Mouse (Mus musculus) midbrain, embryonic 11.5 days (tissue): ENCODE results near the gene Myct1. TPM values are rescaled to one million over a fixed set of nuclear protein-coding genes. Genes with fewer than 3 reads are reported as not detected.

ENCODE experiments used
- ATAC-seq: fragments of 200-750 bp; cut with Nextera tagmentation; 2 replicates; pipeline ENCODE4 v1.8.0; 2017; ENCODE audit warnings: moderate TSS enrichment, moderate library complexity; ENCODE audit not compliant: low FRiP score
- DNase-seq: peaks from one replicate; pipeline ENCODE4 v3.0.0; 2015; ENCODE audit warnings: low spot score; ENCODE audit errors: missing footprints
- H3K27ac ChIP-seq: fragments of 300-500 bp; sonication (generic); 2 replicates; pipeline ENCODE4 v1.5.1; 2014; ENCODE audit warnings: low read depth, low read length
- H3K27me3 ChIP-seq: fragments of 300-500 bp; sonication (generic); 2 replicates; pipeline ENCODE4 v1.6.1; 2014; ENCODE audit warnings: mild to moderate bottlenecking, low read length, moderate library complexity, mixed read lengths; ENCODE audit not compliant: control insufficient read depth, insufficient read depth
- H3K36me3 ChIP-seq: fragments of 300-500 bp; sonication (generic); 2 replicates; pipeline ENCODE4 v1.6.1; 2014; ENCODE audit warnings: mild to moderate bottlenecking, low read length, moderate library complexity, mixed read lengths; ENCODE audit not compliant: control insufficient read depth, insufficient read depth
- H3K4me1 ChIP-seq: fragments of 300-500 bp; sonication (generic); 2 replicates; pipeline ENCODE4 v1.6.1; 2014; ENCODE audit warnings: low read length; ENCODE audit not compliant: control insufficient read depth, insufficient read depth
- H3K4me2 ChIP-seq: fragments of 300-500 bp; sonication (generic); 2 replicates; pipeline ENCODE4 v1.6.1; 2014; ENCODE audit warnings: mild to moderate bottlenecking, moderate library complexity
- H3K4me3 ChIP-seq: fragments of 300-500 bp; sonication (generic); 2 replicates; pipeline ENCODE4 v1.5.1; 2014; ENCODE audit warnings: low read depth, low read length
- H3K9ac ChIP-seq: fragments of 300-500 bp; sonication (generic); 2 replicates; pipeline ENCODE4 v1.6.1; 2014; ENCODE audit warnings: low read length
- H3K9me3 ChIP-seq: fragments of 300-500 bp; sonication (generic); 2 replicates; pipeline ENCODE4 v1.6.1; 2016; ENCODE audit warnings: low read length; ENCODE audit not compliant: control insufficient read depth
- WGBS: fragments of 180-500 bp; shearing (Covaris S2); extraction: QIAGEN DNeasy Blood & Tissue Kit; methylation state at CpG from one replicate; pipeline ENCODE4 v1.1.7; 2014; 5-methylcytosine and 5-hydroxymethylcytosine counted together
- polyA plus RNA-seq: library from polyadenylated mRNA; unstranded; fragments of >200 nt; fragmentation: Nextera tagmentation; extraction: Ambion mirVana; gene quantifications from 2 replicates; pipeline ENCODE4 v1.2.1, GENCODE M21; 2014

The Myct1 gene
- polyA plus RNA-seq, 1 experiment from 2014 or later = 2.1 TPM

DNA sequence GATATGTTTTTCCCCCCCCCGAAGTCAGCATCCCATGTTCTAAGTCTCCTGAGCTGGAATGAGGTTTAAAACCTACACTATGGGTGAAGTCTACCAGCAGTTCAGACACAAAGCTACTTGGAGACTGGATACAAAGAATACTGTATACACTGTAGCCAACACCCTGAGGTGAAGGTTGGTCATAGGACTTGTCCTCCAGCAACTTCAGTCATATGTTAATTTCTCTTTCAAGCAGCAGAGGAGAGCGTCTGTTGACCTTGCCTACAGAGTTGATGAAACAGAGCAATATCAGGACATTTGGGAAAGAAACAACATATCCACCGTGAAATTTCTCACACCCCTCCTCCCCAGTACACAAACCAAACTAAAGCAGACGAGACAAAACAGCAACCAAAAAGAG, 33.0 kb upstream of the Myct1 start:
- Histone ChIP-seq H3K4me2 (no peak overlapping the region), H3K9me3 (no peaks in the 10 kb centered on the region), H3K27ac (no peak overlapping the region), H3K27me3 (no peaks in the 10 kb centered on the region), H3K36me3 (no peaks in the 10 kb centered on the region), H3K9ac (no peak overlapping the region), H3K4me3 (no peak overlapping the region), H3K4me1 (no peaks in the 10 kb centered on the region)
- no peak for ATAC-seq
- DNase-seq = no peak
- WGBS = 77% methylated on average over 4 of the region's 4 CpGs

DNA sequence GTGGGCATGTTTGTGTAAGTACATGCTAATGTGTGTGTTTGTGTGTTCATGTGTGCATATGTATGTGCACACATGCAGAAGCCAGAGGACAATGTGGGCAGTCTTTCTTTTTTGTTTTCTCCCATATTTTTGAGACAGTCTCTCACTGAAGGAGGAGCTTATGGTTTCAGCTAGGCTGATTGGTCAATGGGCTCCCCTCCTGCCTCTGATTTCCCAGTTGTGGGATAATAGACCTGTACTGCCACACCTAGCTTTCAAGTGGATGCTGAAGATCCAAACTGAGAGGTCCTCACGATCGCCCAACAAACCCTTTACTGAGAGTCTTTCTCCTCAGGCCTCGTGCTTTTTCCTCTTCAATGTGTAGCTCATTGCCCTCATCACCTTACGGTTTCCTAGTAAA, 31.9 kb upstream of the Myct1 start:
- WGBS = 85% methylated on average over 4 of the region's 4 CpGs
- Histone ChIP-seq H3K27ac (no peak overlapping the region), H3K9me3 (no peaks in the 10 kb centered on the region), H3K27me3 (no peaks in the 10 kb centered on the region), H3K4me1 (no peaks in the 10 kb centered on the region), H3K4me2 (no peak overlapping the region), H3K36me3 (no peaks in the 10 kb centered on the region), H3K9ac (no peak overlapping the region), H3K4me3 (no peak overlapping the region)
- ATAC-seq (no peak), DNase-seq (peak; percentile 77)

DNA sequence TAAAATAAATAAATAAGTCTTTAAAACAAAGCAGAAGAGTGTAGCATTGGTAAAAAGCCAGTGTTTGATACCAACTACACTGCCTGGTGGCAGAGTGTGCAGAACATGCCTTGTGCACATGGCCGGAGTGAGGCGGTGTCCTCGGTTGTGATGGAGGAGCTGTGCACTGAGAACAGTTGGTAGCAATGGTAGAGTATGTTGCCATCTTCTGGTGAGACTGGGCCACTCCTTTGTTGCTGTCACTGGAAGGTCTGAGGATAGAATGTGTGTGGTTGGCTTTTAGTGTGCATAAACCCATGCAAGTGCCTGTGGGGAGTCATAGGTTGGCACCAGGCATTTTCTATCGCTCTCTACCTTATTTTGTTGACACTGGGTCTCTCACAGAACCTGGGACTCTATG, 24.6 kb upstream of the Myct1 start:
- no peak overlapping the region for H3K9ac ChIP-seq
- H3K4me1 ChIP-seq = no peaks in the 10 kb centered on the region
- H3K27ac ChIP-seq = no peak overlapping the region
- H3K4me2 ChIP-seq = no peak overlapping the region
- 97% methylated on average over 4 of the region's 4 CpGs for WGBS
- H3K4me3 ChIP-seq = no peak overlapping the region
- no peaks in the 10 kb centered on the region for H3K27me3 ChIP-seq
- H3K36me3 ChIP-seq = no peaks in the 10 kb centered on the region
- ATAC-seq (no peak), DNase-seq (no peak)
- no peaks in the 10 kb centered on the region for H3K9me3 ChIP-seq

DNA sequence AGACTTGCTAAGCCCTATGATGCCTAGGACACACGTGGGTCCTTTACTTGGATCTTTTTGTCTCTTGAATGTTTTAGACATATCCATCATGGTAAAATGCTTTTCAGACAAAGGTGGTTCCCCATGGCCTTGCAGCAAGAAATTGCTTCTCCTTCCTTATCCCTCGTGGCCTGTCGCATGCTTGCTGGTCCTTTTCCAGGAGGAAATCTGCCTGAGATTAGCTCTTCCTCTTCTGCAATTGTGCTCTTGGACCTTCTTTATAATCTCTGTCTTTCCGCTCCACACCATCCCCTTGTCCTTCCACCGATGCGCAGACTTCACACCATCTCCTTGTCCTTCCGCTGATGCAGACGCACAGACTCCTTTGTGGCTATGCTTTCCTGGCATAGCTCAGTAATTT, 23.5 kb upstream of the Myct1 start:
- 89% methylated on average over 8 of the region's 8 CpGs for WGBS
- Histone ChIP-seq H3K4me1 (no peaks in the 10 kb centered on the region), H3K9ac (no peak overlapping the region), H3K9me3 (no peaks in the 10 kb centered on the region), H3K36me3 (no peaks in the 10 kb centered on the region), H3K4me3 (no peak overlapping the region), H3K27ac (no peak overlapping the region), H3K4me2 (no peak overlapping the region), H3K27me3 (no peaks in the 10 kb centered on the region)
- DNase-seq (no peak), ATAC-seq (no peak)

DNA sequence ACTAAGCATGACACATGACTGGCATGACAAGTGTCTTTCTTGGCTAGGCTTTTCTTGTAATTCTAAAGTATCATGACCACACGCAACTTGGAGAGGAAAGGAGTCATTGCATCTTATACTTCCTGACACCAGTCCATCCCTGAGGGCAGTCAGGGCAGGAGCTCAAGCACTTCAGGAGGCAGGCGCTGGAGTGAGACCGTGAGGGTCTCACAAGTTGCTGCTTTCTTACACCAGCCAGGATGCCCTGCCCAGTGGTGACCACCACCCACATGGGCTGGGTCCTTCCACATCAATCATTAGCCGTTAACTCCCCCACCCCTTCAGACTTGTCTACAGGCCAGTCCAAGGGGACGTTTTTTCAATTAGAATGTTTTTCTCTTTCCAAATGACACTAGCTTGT, 22.2 kb upstream of the Myct1 start:
- DNase-seq (no peak), ATAC-seq (no peak)
- no peak overlapping the region for H3K4me2 ChIP-seq
- H3K27me3 ChIP-seq = no peaks in the 10 kb centered on the region
- no peaks in the 10 kb centered on the region for H3K36me3 ChIP-seq
- no peak overlapping the region for H3K27ac ChIP-seq
- no peaks in the 10 kb centered on the region for H3K9me3 ChIP-seq
- H3K9ac ChIP-seq = no peak overlapping the region
- 82% methylated on average over 5 of the region's 5 CpGs for WGBS
- no peak overlapping the region for H3K4me3 ChIP-seq
- H3K4me1 ChIP-seq = no peaks in the 10 kb centered on the region

DNA sequence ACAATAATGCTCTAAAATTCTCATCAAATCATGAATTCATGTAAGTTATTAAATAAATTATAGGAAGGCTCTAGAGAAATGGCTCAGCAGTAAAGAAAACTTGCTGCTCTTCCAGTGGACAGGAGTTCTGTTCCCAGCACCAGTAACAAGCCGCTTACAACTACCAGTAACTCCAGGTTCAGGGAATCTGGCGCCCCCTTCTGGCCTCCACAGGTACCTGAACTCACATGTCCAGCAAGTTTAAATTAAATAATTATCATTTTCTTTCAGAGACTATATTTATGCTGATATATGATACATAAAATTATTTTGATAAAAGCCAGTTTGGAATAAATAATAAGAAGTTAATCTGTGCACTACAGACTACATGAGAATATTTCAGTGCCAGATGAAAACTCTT, 20.2 kb upstream of the Myct1 start:
- no peak overlapping the region for H3K9ac ChIP-seq
- no peak overlapping the region for H3K4me2 ChIP-seq
- no peaks in the 10 kb centered on the region for H3K9me3 ChIP-seq
- whole genome bisulfite sequencing = 51% methylated on average over 2 of the region's 2 CpGs
- no peak for DNase-seq
- H3K27me3 ChIP-seq = no peaks in the 10 kb centered on the region
- H3K27ac ChIP-seq = no peak overlapping the region
- no peak for ATAC-seq
- no peaks in the 10 kb centered on the region for H3K36me3 ChIP-seq
- H3K4me3 ChIP-seq = no peak overlapping the region
- H3K4me1 ChIP-seq = no peaks in the 10 kb centered on the region

DNA sequence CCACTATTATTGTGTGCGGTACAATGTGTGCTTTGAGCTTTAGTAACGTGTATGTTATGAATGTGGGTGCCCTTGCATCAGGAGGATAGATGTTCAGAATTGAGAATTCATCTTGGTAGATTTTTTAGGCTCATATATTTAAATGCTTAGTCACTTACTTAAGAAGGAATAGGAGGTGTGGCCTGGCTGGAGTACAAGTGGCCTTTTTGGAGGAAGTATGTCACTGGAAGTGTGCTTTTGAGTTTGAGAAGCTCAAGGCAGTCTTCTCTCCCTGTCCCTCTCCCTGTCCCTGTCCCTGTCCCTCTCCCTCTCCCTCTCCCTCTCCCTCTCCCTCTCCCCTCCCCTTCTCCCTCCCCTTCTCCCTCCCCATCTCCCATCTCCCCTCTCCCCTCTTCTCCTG, 2.5 kb upstream of the Myct1 start:
- Histone ChIP-seq H3K27me3 (no peaks in the 10 kb centered on the region), H3K9me3 (no peaks in the 10 kb centered on the region), H3K9ac (no peak overlapping the region), H3K4me1 (no peaks in the 10 kb centered on the region), H3K36me3 (no peaks in the 10 kb centered on the region), H3K4me3 (no peak overlapping the region), H3K27ac (no peak overlapping the region), H3K4me2 (no peak overlapping the region)
- DNase-seq = no peak
- 82% methylated on average over 2 of the region's 2 CpGs for WGBS
- ATAC-seq = no peak

DNA sequence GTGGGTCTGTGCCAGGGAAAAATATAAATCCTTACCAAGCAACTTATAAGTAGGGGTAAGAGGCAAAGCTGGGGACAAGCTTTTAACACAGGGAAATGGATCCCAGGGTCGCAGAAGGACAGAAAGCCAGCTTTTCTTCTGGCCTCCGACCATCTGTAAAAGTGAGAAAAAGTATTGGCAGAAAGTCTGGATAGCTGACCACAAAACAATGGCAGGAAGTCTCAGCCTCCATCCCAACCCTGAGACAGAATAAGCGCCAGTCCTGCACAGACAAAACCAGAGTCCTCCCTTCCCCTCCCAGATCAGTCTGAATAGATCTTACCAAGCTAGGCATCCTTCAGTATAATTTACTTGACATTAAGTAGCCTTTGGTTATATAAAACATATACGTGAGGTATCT, 1.6 kb upstream of the Myct1 start:
- no peak overlapping the region for H3K4me2 ChIP-seq
- H3K4me1 ChIP-seq = no peaks in the 10 kb centered on the region
- H3K9me3 ChIP-seq = no peaks in the 10 kb centered on the region
- H3K36me3 ChIP-seq = no peaks in the 10 kb centered on the region
- H3K4me3 ChIP-seq = no peak overlapping the region
- DNase-seq (no peak), ATAC-seq (no peak)
- H3K27ac ChIP-seq = no peak overlapping the region
- H3K27me3 ChIP-seq = no peaks in the 10 kb centered on the region
- 86% methylated on average over 4 of the region's 4 CpGs for WGBS
- no peak overlapping the region for H3K9ac ChIP-seq

DNA sequence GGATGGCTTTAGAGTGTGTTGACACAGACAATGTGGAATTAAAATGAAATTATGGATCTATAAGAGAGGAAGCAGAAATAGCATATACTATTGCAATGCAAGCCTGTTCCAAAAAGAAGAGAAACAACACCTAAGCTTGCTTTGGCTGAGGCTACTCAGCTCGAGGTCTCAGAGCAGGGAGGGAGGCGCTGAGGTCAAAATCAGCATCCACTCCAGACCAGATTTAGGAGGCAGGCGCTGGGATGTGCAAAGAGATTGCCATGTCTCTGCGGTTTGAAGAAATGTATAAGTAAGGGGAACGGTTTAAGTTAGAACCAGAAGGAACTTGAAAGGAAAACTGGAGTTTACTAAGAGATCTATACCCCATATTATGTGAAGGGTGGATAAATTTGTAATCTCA, 882 bp downstream of the Myct1 start:
- Histone ChIP-seq H3K4me3 (no peak overlapping the region), H3K27me3 (no peaks in the 10 kb centered on the region), H3K9ac (no peak overlapping the region), H3K36me3 (no peaks in the 10 kb centered on the region), H3K4me1 (no peaks in the 10 kb centered on the region), H3K27ac (no peak overlapping the region), H3K4me2 (no peak overlapping the region), H3K9me3 (no peaks in the 10 kb centered on the region)
- WGBS = 74% methylated on average over 5 of the region's 5 CpGs
- no peak for ATAC-seq
- DNase-seq = no peak

DNA sequence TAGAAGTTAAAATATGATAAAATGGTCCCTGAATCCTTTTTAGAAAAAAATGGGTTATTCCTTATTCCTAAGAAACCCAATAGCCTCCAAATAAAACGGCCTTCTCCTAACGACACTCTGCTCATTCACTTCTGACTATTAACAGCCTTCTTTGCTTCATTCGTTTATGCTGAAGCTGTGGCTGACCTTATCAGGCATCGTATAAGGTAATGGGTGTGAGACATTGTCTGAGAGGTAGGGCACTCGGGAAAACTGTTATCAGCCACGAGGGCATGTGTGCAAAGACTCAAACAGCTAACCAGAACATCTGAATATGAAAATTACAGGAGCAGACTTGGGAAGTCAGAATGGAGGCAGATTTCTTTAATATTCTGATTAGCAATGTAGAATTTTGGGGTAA, 3.0 kb downstream of the Myct1 start:
- H3K4me3 ChIP-seq = no peak overlapping the region
- no peaks in the 10 kb centered on the region for H3K36me3 ChIP-seq
- no peak overlapping the region for H3K27ac ChIP-seq
- H3K9me3 ChIP-seq = no peaks in the 10 kb centered on the region
- no peak for ATAC-seq
- no peak for DNase-seq
- H3K4me2 ChIP-seq = no peak overlapping the region
- H3K9ac ChIP-seq = no peak overlapping the region
- 89% methylated on average over 6 of the region's 6 CpGs for WGBS
- no peaks in the 10 kb centered on the region for H3K27me3 ChIP-seq
- H3K4me1 ChIP-seq = no peaks in the 10 kb centered on the region
